Mouse (Mus musculus): ENCODE measurements around the gene Psme1. TPM values are rescaled to one million over a fixed set of nuclear protein-coding genes. Genes with fewer than 3 reads are reported as not detected.

The Psme1 gene
- total RNA-seq (2012; rRNA removed): 32.8 and 59.5 TPM in 2 replicates

DNA sequence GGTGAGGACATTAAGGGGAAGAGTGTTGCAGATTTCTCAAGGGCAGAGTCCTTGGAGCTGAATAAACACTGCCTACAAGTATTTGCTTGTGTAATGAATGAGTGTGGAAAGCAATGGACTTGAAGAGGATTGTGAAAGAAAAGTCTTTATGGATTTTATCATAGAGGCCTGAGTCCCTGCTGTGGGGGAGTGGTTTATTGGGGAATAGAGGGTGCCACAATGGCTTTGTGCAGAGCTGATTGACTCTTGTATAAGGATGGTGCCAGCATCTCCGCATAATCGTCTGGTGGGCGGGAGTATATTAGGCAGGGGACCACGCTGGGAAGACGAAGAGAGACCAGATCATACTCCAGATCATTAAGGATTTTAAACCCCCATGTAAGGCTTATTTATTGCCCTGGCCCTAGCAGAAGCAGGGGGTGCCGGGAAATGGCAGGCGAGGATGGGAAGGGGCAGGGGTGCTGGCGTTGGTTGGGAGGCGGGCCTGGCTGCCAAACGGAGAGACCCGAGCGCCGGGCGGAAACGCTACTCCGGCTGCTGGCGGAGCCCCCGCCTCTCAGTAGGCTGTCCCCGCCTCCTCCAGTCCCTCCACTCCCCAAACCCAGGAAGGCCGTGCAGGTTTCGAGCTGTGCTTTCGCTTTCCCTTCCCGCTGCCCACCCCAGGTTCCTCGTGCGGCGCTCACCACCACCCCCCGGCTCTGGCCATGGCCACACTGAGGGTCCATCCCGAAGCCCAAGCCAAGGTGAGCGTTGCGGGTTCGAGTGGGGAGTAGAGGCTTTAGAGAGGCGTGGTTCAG, at the start of gene Psme1:
Gene Psme1, plus strand, starts transcription at position 253 of the 797 bp plus-strand sequence.
- H3K27ac ChIP-seq (ENCODE audit: insufficient read depth, low read depth, low read length, poor library complexity, severe bottlenecking): 0 out of 2 replicates have a peak within 1 kb of the TSS, but pooled peaks have one; percentile 35
- peak; percentile 50 for DNase-seq (ENCODE audit: low read depth, low spot score)
- TF ChIP-seq HCFC1 (IDR thresholded peaks at IDR 0.05; ENCODE audit: borderline replicate concordance, insufficient read depth, low read length) (0 out of 2 replicates have a peak, but pooled peaks have one; percentile 40), MAFK (IDR thresholded peaks at IDR 0.05; ENCODE audit: insufficient read depth, low read depth, low read length) (no peak), ZNF384 (IDR thresholded peaks at IDR 0.05; ENCODE audit: low read depth, low read length) (no peak), ZC3H11A (IDR thresholded peaks at IDR 0.05; ENCODE audit: borderline replicate concordance, low read depth, low read length) (no peak), CHD2 (IDR thresholded peaks at IDR 0.05; ENCODE audit: low read depth, low read length) (no peak)
- peaks cover 6 to 23% of the 10 kb centered on the region in 2 experiments; a peak in 3 of 4 replicates for H3K4me1 ChIP-seq (ENCODE audit: control insufficient read depth in 2 of 2, insufficient read depth in 2 of 2, low read length in 2 of 2, poor library complexity in 1 of 2)
- no peaks in the 10 kb centered on the region for H3K9me3 ChIP-seq (ENCODE audit: control insufficient read depth, insufficient read depth, low read depth, low read length)
- peak within 1 kb of the TSS; percentile 65 to 81 for H3K4me3 ChIP-seq (ENCODE audit: insufficient read depth in 1 of 2, low read depth in 1 of 2, low read length in 2 of 2, poor library complexity in 1 of 2, severe bottlenecking in 1 of 2)
- peak within 1 kb of the TSS; percentile 68 for H3K9ac ChIP-seq (ENCODE audit: insufficient read depth, low read depth, low read length, poor library complexity, severe bottlenecking)
- peaks cover 13% of the 10 kb centered on the region; the same call in 1 of the 2 replicates for H3K36me3 ChIP-seq (ENCODE audit: control insufficient read depth, insufficient read depth, low read length, poor library complexity, severe bottlenecking)
- in situ Hi-C loops (cut with MboI; ENCODE audit: low sequenced_read_pairs in 2 of 2, unreplicated experiment in 2 of 2): no loop called here

- in situ Hi-C loops (cut with MboI; ENCODE audit: low sequenced_read_pairs in 2 of 2, unreplicated experiment in 2 of 2): no loop called here
- DNase-seq (ENCODE audit: low read depth, low spot score): no peak
Measured at GRCm38 (mm10) chr14:55536116-55536745, 41.7 kb upstream of the Psme1 start.

DNA sequence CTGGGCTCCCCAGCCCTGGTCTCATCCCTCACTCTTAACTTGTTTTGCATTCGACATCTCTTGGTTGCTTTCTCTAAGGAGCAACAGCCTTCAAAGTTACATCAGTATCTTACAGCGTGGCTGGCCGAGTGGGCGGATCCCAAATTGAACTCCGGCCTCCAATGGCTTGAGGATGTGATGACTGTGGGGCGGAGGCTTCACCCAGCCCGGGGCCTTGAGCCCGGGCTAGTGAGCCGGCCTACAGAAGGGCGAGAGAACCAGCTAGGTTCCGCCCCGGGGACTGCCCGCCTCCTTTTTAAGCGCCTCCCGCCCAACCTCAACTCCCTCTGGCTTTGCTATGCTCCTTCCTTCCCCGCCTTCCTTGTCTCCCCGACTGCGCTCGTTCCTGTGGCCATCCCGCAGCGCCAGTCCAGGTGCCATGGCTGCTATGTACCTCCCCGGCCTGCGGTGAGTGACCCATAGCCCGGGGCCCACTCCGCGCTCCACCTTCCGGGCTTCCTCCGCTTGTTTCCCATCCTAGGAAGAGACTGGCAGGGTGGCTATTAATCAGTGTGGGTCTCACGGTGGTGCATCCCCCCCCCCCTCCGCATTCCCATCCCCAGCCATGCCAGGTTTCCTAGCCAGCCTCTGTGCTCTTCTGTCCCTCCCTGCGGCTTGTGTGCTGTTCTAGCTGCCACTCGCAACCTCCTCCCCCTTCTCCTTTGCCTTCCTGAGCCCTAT, 37.7 kb upstream of the Psme1 start, which contains the start of gene Pck2:
Gene Pck2, plus strand, starts transcription at position 200 of the 720 bp plus-strand sequence.
- peaks cover 7 to 21% of the 10 kb centered on the region in 2 experiments; a peak in 3 of 4 replicates for H3K4me1 ChIP-seq (ENCODE audit: control insufficient read depth in 2 of 2, insufficient read depth in 2 of 2, low read length in 2 of 2, poor library complexity in 1 of 2)
- peak within 1 kb of the TSS; percentile 71 to 75 for H3K4me3 ChIP-seq (ENCODE audit: insufficient read depth in 1 of 2, low read depth in 1 of 2, low read length in 2 of 2, poor library complexity in 1 of 2, severe bottlenecking in 1 of 2)
- peak; percentile 93 for DNase-seq (ENCODE audit: low read depth, low spot score)
- H3K9ac ChIP-seq (ENCODE audit: insufficient read depth, low read depth, low read length, poor library complexity, severe bottlenecking): peak within 1 kb of the TSS; percentile 81
- no peak within 1 kb of the TSS for H3K27ac ChIP-seq (ENCODE audit: insufficient read depth, low read depth, low read length, poor library complexity, severe bottlenecking)
- H3K36me3 ChIP-seq (ENCODE audit: control insufficient read depth, insufficient read depth, low read length, poor library complexity, severe bottlenecking): peaks cover 25% of the 10 kb centered on the region
- in situ Hi-C loops (cut with MboI; ENCODE audit: low sequenced_read_pairs in 2 of 2, unreplicated experiment in 2 of 2): loop anchor here in 1 of 2 experiments (5.0 kb wide), 1 partner anchor 52 kb away; the partner anchor contains the start of genes Psme2 and Rnf31
- TF ChIP-seq ZNF384 (IDR thresholded peaks at IDR 0.05; ENCODE audit: low read depth, low read length): no peak
- no peak for TF ChIP-seq MAFK (IDR thresholded peaks at IDR 0.05; ENCODE audit: insufficient read depth, low read depth, low read length)
- 0 out of 2 replicates have a peak, but pooled peaks have one; percentile 24 for TF ChIP-seq HCFC1 (IDR thresholded peaks at IDR 0.05; ENCODE audit: borderline replicate concordance, insufficient read depth, low read length)
- no peak for TF ChIP-seq ZC3H11A (IDR thresholded peaks at IDR 0.05; ENCODE audit: borderline replicate concordance, low read depth, low read length)
- TF ChIP-seq CHD2 (IDR thresholded peaks at IDR 0.05; ENCODE audit: low read depth, low read length): no peak
- no peaks in the 10 kb centered on the region for H3K9me3 ChIP-seq (ENCODE audit: control insufficient read depth, insufficient read depth, low read depth, low read length)

More at GRCm38 (mm10) chr14:55536116-55536745, 41.7 kb upstream of the Psme1 start:
- TF ChIP-seq ZC3H11A (IDR thresholded peaks at IDR 0.05; ENCODE audit: borderline replicate concordance, low read depth, low read length) (no peak), HCFC1 (IDR thresholded peaks at IDR 0.05; ENCODE audit: borderline replicate concordance, insufficient read depth, low read length) (no peak), CHD2 (IDR thresholded peaks at IDR 0.05; ENCODE audit: low read depth, low read length) (no peak), ZNF384 (IDR thresholded peaks at IDR 0.05; ENCODE audit: low read depth, low read length) (no peak), MAFK (IDR thresholded peaks at IDR 0.05; ENCODE audit: insufficient read depth, low read depth, low read length) (no peak)
- H3K4me3 ChIP-seq (ENCODE audit: insufficient read depth in 1 of 2, low read depth in 1 of 2, low read length in 2 of 2, poor library complexity in 1 of 2, severe bottlenecking in 1 of 2): no peak overlapping the region
- peaks cover 7 to 16% of the 10 kb centered on the region in 2 experiments; a peak in 3 of 4 replicates for H3K4me1 ChIP-seq (ENCODE audit: control insufficient read depth in 2 of 2, insufficient read depth in 2 of 2, low read length in 2 of 2, poor library complexity in 1 of 2)
- H3K27ac ChIP-seq (ENCODE audit: insufficient read depth, low read depth, low read length, poor library complexity, severe bottlenecking): no peak overlapping the region
- no peaks in the 10 kb centered on the region for H3K36me3 ChIP-seq (ENCODE audit: control insufficient read depth, insufficient read depth, low read length, poor library complexity, severe bottlenecking)
- H3K9me3 ChIP-seq (ENCODE audit: control insufficient read depth, insufficient read depth, low read depth, low read length): no peaks in the 10 kb centered on the region
- 0 out of 2 replicates have a peak overlapping the region, but pooled peaks have one; percentile 1 for H3K9ac ChIP-seq (ENCODE audit: insufficient read depth, low read depth, low read length, poor library complexity, severe bottlenecking)
